ENCODE assay signal across 10 mouse cellular contexts in the genomic region with DNA sequence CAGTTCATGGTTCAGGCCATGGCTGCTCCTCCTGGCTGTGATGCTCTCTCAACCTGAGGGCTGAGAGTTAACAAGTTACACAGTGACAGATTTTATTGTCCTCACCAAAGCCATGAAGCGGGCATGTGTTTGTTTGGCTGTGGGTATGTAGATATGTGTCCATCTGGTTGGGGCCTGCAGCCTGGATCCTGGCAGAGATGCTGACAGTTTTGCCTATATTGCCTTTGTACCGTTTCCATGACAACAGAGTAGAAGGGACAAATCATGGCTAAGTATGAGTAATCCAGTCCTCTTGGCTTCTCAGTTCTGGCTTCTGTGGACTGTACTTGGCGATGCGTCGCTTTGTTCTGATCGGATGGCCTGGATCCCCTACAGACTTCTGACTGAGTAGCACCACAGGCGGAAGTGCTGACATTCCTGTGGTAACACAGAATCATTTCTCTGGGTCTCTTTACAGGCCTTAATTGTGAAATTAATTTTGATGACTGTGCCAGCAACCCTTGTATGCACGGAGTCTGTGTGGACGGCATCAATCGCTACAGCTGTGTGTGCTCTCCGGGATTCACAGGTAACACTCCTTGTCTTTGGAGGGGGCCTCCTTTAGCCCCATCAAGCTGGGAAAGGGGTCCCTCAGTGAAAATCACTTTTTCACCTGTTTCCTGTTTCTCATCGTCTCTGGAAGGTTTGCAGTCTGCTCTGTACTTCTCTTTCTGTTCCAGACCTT. TPM values are rescaled to one million over a fixed set of nuclear protein-coding genes. Genes with fewer than 3 reads are reported as not detected.
A peak's percentile ranks its signal among the peaks of the same experiment; 100 is the strongest.
DNase-seq lines count a peak whose midpoint lies in the region; ATAC-seq lines count a peak whose summit lies in the region.
"Had no signal": no experiment of that assay in that cellular context is flagged by ENCODE, and none has a peak within 500 bp of the region (broad histone marks: within the 10 kb centered on the region; RNA-seq: fewer than 3 reads in every experiment).

No protein-coding gene starts in this region.

- 78% methylated on average over 12 of the region's 12 CpGs for WGBS in limb, embryonic 12.5 days
- WGBS in limb, embryonic 10.5 days: 95% methylated on average over 12 of the region's 12 CpGs
- 88% methylated on average over 12 of the region's 12 CpGs for WGBS in heart, embryonic 16.5 days

- H3K4me2 ChIP-seq in limb, embryonic 12.5 days: no peak overlapping the region
- no peak overlapping the region for H3K4me2 ChIP-seq in heart, embryonic 16.5 days (ENCODE audit: low read depth, low read length)

- H3K4me1 ChIP-seq in limb, embryonic 12.5 days (replicated peaks): peaks cover 50% of the 10 kb centered on the region
- peaks cover 27% of the 10 kb centered on the region for H3K4me1 ChIP-seq in limb, embryonic 10.5 days
- no peaks in the 10 kb centered on the region for H3K4me1 ChIP-seq in heart, embryonic 16.5 days (ENCODE audit: control insufficient read depth, insufficient read depth, low read length)

- no peak for ATAC-seq in limb, embryonic 12.5 days (ENCODE audit: insufficient number of reproducible peaks, insufficient read depth, low FRiP score, low TSS enrichment, low read depth)
- 0 out of 2 replicates have a peak, but pooled peaks have one; percentile 50 for ATAC-seq in heart, embryonic 16.5 days (replicated peaks; ENCODE audit: extremely low read depth, insufficient read depth, low FRiP score)

- no peak overlapping the region for H3K4me3 ChIP-seq in limb, embryonic 12.5 days (replicated peaks)
- H3K4me3 ChIP-seq in limb, embryonic 10.5 days: no peak overlapping the region
- H3K4me3 ChIP-seq in heart, embryonic 16.5 days (ENCODE audit: low read length): no peak overlapping the region
- H3K4me3 ChIP-seq: megakaryocyte, embryonic 14.5 days had no signal

- no peaks in the 10 kb centered on the region for H3K27me3 ChIP-seq in limb, embryonic 12.5 days
- no peaks in the 10 kb centered on the region for H3K27me3 ChIP-seq in limb, embryonic 10.5 days (ENCODE audit: low read depth, poor library complexity, severe bottlenecking)
- no peaks in the 10 kb centered on the region for H3K27me3 ChIP-seq in heart, embryonic 16.5 days (ENCODE audit: control insufficient read depth, insufficient read depth, low read length)
- H3K27me3 ChIP-seq: megakaryocyte, embryonic 14.5 days had no signal

- H3K27ac ChIP-seq in limb, embryonic 12.5 days: peak overlapping the region; percentile 81; the same call in 1 of the 2 replicates
- no peak overlapping the region for H3K27ac ChIP-seq in limb, embryonic 10.5 days
- H3K27ac ChIP-seq in heart, embryonic 16.5 days (ENCODE audit: low read length): no peak overlapping the region

- no peak overlapping the region for H3K9ac ChIP-seq in limb, embryonic 12.5 days (replicated peaks)
- H3K9ac ChIP-seq in heart, embryonic 16.5 days (ENCODE audit: low read length): no peak overlapping the region

- peaks cover 8% of the 10 kb centered on the region; the same call in 1 of the 2 replicates for H3K9me3 ChIP-seq in limb, embryonic 12.5 days
- 0 out of 2 replicates have a peak, but pooled peaks cover 4% of the 10 kb centered on the region for H3K9me3 ChIP-seq in limb, embryonic 10.5 days (replicated peaks)
- peaks cover 9% of the 10 kb centered on the region for H3K9me3 ChIP-seq in heart, embryonic 16.5 days (replicated peaks; ENCODE audit: control insufficient read depth, low read length)

- H3K36me3 ChIP-seq in limb, embryonic 12.5 days: peaks cover 83% of the 10 kb centered on the region
- H3K36me3 ChIP-seq in limb, embryonic 10.5 days: peaks cover 94% of the 10 kb centered on the region
- peaks cover 54% of the 10 kb centered on the region for H3K36me3 ChIP-seq in heart, embryonic 16.5 days (ENCODE audit: control insufficient read depth, insufficient read depth)

- no peak for DNase-seq in limb, embryonic 10.5 days (ENCODE audit: low spot score)
- peak; percentile 13 for DNase-seq in cerebellum, adult 9-11 months
- DNase-seq in layer of hippocampus, postnatal 36 days: peak; percentile 40 to 45
- no peak for DNase-seq in urinary bladder, postnatal 10 days (ENCODE audit: low spot score)
- no peak for DNase-seq in embryo, embryonic 11 days
- DNase-seq in urinary bladder, postnatal 25 days (ENCODE audit: low spot score): no peak

RNA-seq across cellular contexts. Expression of gene Adam30, which starts 53.7 kb away (rescaled TPM):
- not detected in 2 replicates for polyA plus RNA-seq in limb, embryonic 12.5 days (2016; fragmentation: Nextera tagmentation; extraction: Ambion mirVana)
- not detected in 2 replicates for polyA plus RNA-seq in limb, embryonic 10.5 days (2016; fragmentation: Nextera tagmentation; extraction: Ambion mirVana)
- not detected in 2 replicates for polyA plus RNA-seq in heart, embryonic 16.5 days (2015; fragmentation: Nextera tagmentation; extraction: Ambion mirVana)
- not detected for total RNA-seq in layer of hippocampus, postnatal 36 days (2021)
- total RNA-seq: gastrocnemius, postnatal 36 days had no signal

Comparison
In these comparisons a context has a peak if more than half of its experiments do, and no peak if none do; other contexts are left out.
1. DNase-seq: peak in cerebellum, adult 9-11 months (single experiment) and layer of hippocampus, postnatal 36 days (2 of 2); none in limb, embryonic 10.5 days (single experiment), urinary bladder, postnatal 10 days (single experiment), embryo, embryonic 11 days (single experiment) and urinary bladder, postnatal 25 days (single experiment).